ENCODE assay signal across 9 mouse cellular contexts in genomic region chr4:118058116-118058677, GRCm38 (mm10).
DNase-seq lines count a peak whose midpoint lies in the region; ATAC-seq lines count a peak whose summit lies in the region.
"Had no signal": no experiment of that assay in that cellular context is flagged by ENCODE, and none has a peak within 500 bp of the region (broad histone marks: within the 10 kb centered on the region; RNA-seq: fewer than 3 reads in every experiment).

No protein-coding gene starts in this region.

- H3K9me3 ChIP-seq in embryonic facial prominence, embryonic 13.5 days, result no peaks in the 10 kb centered on the region
- no peaks in the 10 kb centered on the region for H3K9me3 ChIP-seq in intestine, embryonic 16.5 days (ENCODE audit: control insufficient read depth, low read length)

- no peak overlapping the region for H3K9ac ChIP-seq in embryonic facial prominence, embryonic 13.5 days
- no peak overlapping the region for H3K9ac ChIP-seq in intestine, embryonic 16.5 days (ENCODE audit: low read depth, low read length)

- DNase-seq in layer of hippocampus, adult 11-12 months (ENCODE audit: low spot score), result peak; percentile 30
- DNase-seq in layer of hippocampus, adult 8-10 months (ENCODE audit: low spot score in 2 of 2), result no peak
- peak; percentile 68 for DNase-seq in lung, postnatal 36 days
- DNase-seq in thymus, postnatal 4 days, result no peak
- no peak for DNase-seq in retina, embryonic 14.5 days (ENCODE audit: low spot score)

- H3K4me3 ChIP-seq in embryonic facial prominence, embryonic 13.5 days, result no peak overlapping the region
- H3K4me3 ChIP-seq in intestine, embryonic 16.5 days (ENCODE audit: low read length), result no peak overlapping the region
- H3K4me3 ChIP-seq: erythroblast, embryonic 14.5 days had no signal

- no peak for ATAC-seq in embryonic facial prominence, embryonic 13.5 days (ENCODE audit: insufficient number of reproducible peaks, insufficient read depth, low FRiP score, low TSS enrichment, low read depth)
- peak; percentile 46; the same call in 1 of the 2 replicates for ATAC-seq in intestine, embryonic 16.5 days
- no peak for ATAC-seq in megakaryocyte progenitor cell, adult 5-6 weeks (replicated peaks; ENCODE audit: poor library complexity)

- H3K4me1 ChIP-seq in embryonic facial prominence, embryonic 13.5 days, result peaks cover 54% of the 10 kb centered on the region
- peaks cover 21% of the 10 kb centered on the region for H3K4me1 ChIP-seq in intestine, embryonic 16.5 days (ENCODE audit: control insufficient read depth, insufficient read depth, low read length)

- H3K4me2 ChIP-seq in embryonic facial prominence, embryonic 13.5 days, result no peak overlapping the region
- no peak overlapping the region for H3K4me2 ChIP-seq in intestine, embryonic 16.5 days (ENCODE audit: low read depth, low read length)

- WGBS in embryonic facial prominence, embryonic 13.5 days, result 45% methylated on average over 12 of the region's 12 CpGs
- 46% methylated on average over 12 of the region's 12 CpGs for WGBS in intestine, embryonic 16.5 days

- no peaks in the 10 kb centered on the region for H3K36me3 ChIP-seq in embryonic facial prominence, embryonic 13.5 days
- no peaks in the 10 kb centered on the region for H3K36me3 ChIP-seq in intestine, embryonic 16.5 days (ENCODE audit: control insufficient read depth, insufficient read depth, low read length)

- no peaks in the 10 kb centered on the region for H3K27me3 ChIP-seq in embryonic facial prominence, embryonic 13.5 days
- no peaks in the 10 kb centered on the region for H3K27me3 ChIP-seq in intestine, embryonic 16.5 days (replicated peaks; ENCODE audit: control insufficient read depth, insufficient read depth, low read length)

- peak overlapping the region; percentile 80 for H3K27ac ChIP-seq in embryonic facial prominence, embryonic 13.5 days
- H3K27ac ChIP-seq in intestine, embryonic 16.5 days (ENCODE audit: low read length), result peak overlapping the region; percentile 83

Comparison
In these comparisons a context has a peak if more than half of its experiments do, and no peak if none do; other contexts are left out.
1. DNase-seq: peak in layer of hippocampus, adult 11-12 months (single experiment) and lung, postnatal 36 days (single experiment); none in layer of hippocampus, adult 8-10 months (0 of 2), thymus, postnatal 4 days (single experiment) and retina, embryonic 14.5 days (single experiment).